Mouse (Mus musculus) E14TG2a.4 (cell line): Measurements from ENCODE around the gene Triobp.

Source experiments
- CTCF ChIP-seq: conservative IDR thresholded peaks from 2 replicates; pipeline ENCODE4 v1.5.1; 2014; ENCODE audit warnings: low read length
- NANOG ChIP-seq: IDR thresholded peaks from 2 replicates; pipeline ENCODE4 v1.6.1; 2014; ENCODE audit warnings: borderline replicate concordance, low read length, mixed read lengths
- POU5F1 ChIP-seq: IDR thresholded peaks from 2 replicates; pipeline ENCODE4 v1.6.1; 2014; ENCODE audit warnings: low read length, borderline replicate concordance

DNA sequence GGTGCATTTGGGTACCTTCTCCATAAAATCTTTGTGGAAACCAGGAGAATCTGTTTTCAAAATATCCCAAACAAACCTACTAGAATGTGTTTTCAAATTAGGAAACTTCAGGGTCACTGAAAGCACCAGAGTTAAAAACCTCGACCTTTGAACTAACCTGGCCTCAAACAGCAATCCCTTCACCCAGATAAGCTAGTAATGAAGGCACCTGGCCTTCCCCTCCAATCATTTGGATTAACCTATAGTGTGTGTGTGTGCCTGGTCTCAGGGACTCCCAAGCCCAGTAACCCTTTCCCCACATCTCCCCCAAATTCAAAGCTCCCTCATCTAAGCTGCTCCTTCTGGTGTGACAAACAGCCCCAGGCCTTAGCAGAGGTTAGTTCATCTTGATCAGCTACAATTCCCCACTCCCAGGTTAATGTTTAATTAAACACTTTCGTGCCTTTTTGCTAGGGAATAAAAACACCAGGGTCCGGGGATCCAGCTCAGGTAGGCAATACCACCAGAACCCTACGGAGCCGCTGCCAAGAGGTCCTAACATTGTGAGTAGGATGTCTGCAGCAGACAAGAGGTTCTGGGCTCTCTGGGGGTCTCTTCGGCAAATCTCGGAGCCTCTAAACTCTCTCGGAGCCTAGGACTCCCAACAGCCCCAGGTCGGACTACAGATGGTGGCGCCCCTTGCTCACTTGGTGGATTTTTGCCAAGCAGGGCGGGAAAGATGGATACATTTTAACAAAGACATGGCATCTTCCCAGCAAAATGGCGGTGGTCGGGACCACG is 79.2 kb downstream of the Triobp start:
- TF ChIP-seq CTCF (no peak), NANOG (no peak), POU5F1 (no peak)
